Mouse (Mus musculus): Measurements from ENCODE around the gene Hoxd11. TPM values are rescaled to one million over a fixed set of nuclear protein-coding genes. Genes with fewer than 3 reads are reported as not detected.

The Hoxd11 gene
- polyA plus RNA-seq, 1 experiment from 2014 or later, result 0.44 TPM

- Histone ChIP-seq H3K27me3 (replicated peaks; ENCODE audit: control insufficient read depth, insufficient read depth, low read length) (peaks cover 97% of the 10 kb centered on the region), H3K4me1 (replicated peaks; ENCODE audit: control insufficient read depth, insufficient read depth, low read length) (no peaks in the 10 kb centered on the region), H3K27ac (ENCODE audit: low read depth, low read length) (no peak overlapping the region), H3K4me3 (ENCODE audit: low read depth, low read length) (no peak overlapping the region), H3K4me2 (no peak overlapping the region), H3K9me3 (ENCODE audit: control insufficient read depth, low read length) (no peaks in the 10 kb centered on the region), H3K9ac (ENCODE audit: low read depth, low read length) (no peak overlapping the region), H3K36me3 (ENCODE audit: control insufficient read depth, insufficient read depth, low read length) (no peaks in the 10 kb centered on the region)
- DNase-seq (ENCODE audit: low spot score), result no peak
- WGBS, result 8% methylated on average over 8 of the region's 8 CpGs
- no peak for ATAC-seq (replicated peaks; ENCODE audit: low FRiP score)
These were observed 11.0 kb downstream of the Hoxd11 start for GRCm38 (mm10) chr2:74690338-74690716.

DNA sequence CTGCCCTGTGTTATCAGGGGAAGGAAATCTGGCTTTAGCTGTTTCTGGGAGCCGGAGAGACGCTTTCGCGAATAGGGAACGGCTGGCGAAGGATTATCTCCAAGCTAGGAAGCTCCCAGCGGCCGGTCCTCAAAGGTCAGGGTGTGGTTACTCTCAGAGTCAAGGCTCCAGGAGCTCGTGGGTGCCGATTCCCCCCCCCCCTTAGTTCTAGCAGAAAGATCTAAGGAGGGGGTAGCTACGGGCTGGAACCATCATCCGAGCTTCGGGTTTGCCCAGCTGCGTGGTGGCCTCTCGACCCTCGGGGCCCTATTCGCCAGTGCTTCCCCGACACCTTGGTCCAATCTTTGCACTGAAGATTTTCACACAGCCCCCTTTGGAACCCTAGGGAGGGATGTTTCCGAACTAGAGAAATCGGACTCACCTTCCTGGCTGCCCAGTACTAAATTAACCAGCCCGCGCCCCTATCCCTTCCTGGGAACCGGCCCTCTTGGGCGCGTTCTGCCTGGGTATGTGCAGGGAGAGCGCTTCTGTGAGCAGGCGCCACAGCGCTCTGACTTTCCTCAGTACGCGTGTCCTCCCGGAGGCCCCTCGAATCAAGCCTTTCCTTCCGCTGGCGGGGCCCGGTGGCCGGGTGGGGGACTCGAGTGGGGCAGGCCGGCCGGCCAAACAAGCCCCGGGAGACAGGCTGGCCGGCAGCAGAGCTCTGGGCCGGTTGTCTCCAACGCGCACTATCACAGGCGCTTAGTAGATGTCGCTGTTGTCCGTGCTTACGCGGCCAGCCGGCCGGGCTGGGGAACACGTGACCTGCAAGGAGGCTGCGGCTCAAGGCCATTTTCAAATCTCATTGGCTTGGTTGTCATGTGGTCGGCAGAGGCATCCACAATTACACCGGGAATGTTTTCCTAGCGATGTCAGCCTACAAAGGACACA, 11.9 kb downstream of the Hoxd11 start, which contains the start of gene Hoxd10:
Hoxd10 (plus strand) TSS at position 903 of the 930 bp plus-strand sequence.
- no peak for ATAC-seq (replicated peaks; ENCODE audit: low FRiP score)

GRCm38 (mm10) chr2:74691995-74692807, 12.8 kb downstream of the Hoxd11 start:
- Histone ChIP-seq H3K4me2 (no peak overlapping the region), H3K4me3 (ENCODE audit: low read depth, low read length) (no peak overlapping the region), H3K36me3 (ENCODE audit: control insufficient read depth, insufficient read depth, low read length) (no peaks in the 10 kb centered on the region), H3K27ac (ENCODE audit: low read depth, low read length) (no peak overlapping the region), H3K4me1 (replicated peaks; ENCODE audit: control insufficient read depth, insufficient read depth, low read length) (no peaks in the 10 kb centered on the region), H3K9ac (ENCODE audit: low read depth, low read length) (no peak overlapping the region), H3K9me3 (ENCODE audit: control insufficient read depth, low read length) (no peaks in the 10 kb centered on the region), H3K27me3 (replicated peaks; ENCODE audit: control insufficient read depth, insufficient read depth, low read length) (peaks cover 99% of the 10 kb centered on the region)
- DNase-seq (ENCODE audit: low spot score) (no peak), ATAC-seq (replicated peaks; ENCODE audit: low FRiP score) (no peak)
- 5% methylated on average over 35 of the region's 35 CpGs for WGBS

More for the DNA sequence above, 11.9 kb downstream of the Hoxd11 start, which contains the start of gene Hoxd10:
- Histone ChIP-seq H3K4me1 (replicated peaks; ENCODE audit: control insufficient read depth, insufficient read depth, low read length) (no peaks in the 10 kb centered on the region), H3K4me3 (ENCODE audit: low read depth, low read length) (no peak within 1 kb of the TSS; the same call in 1 of the 2 replicates), H3K27me3 (replicated peaks; ENCODE audit: control insufficient read depth, insufficient read depth, low read length) (peaks cover 99% of the 10 kb centered on the region), H3K27ac (ENCODE audit: low read depth, low read length) (no peak within 1 kb of the TSS), H3K36me3 (ENCODE audit: control insufficient read depth, insufficient read depth, low read length) (no peaks in the 10 kb centered on the region), H3K9me3 (ENCODE audit: control insufficient read depth, low read length) (no peaks in the 10 kb centered on the region), H3K9ac (ENCODE audit: low read depth, low read length) (no peak within 1 kb of the TSS), H3K4me2 (peak within 1 kb of the TSS; percentile 38)
- no peak for DNase-seq (ENCODE audit: low spot score)
- whole genome bisulfite sequencing, result 1% methylated on average over 56 of the region's 56 CpGs

- no peak for ATAC-seq (replicated peaks; ENCODE audit: low FRiP score)
- Histone ChIP-seq H3K36me3 (ENCODE audit: control insufficient read depth, insufficient read depth, low read length) (no peaks in the 10 kb centered on the region), H3K4me2 (no peak overlapping the region), H3K27ac (ENCODE audit: low read depth, low read length) (no peak overlapping the region), H3K27me3 (replicated peaks; ENCODE audit: control insufficient read depth, insufficient read depth, low read length) (peaks cover 99% of the 10 kb centered on the region), H3K9ac (ENCODE audit: low read depth, low read length) (no peak overlapping the region), H3K9me3 (ENCODE audit: control insufficient read depth, low read length) (no peaks in the 10 kb centered on the region), H3K4me1 (replicated peaks; ENCODE audit: control insufficient read depth, insufficient read depth, low read length) (no peaks in the 10 kb centered on the region), H3K4me3 (ENCODE audit: low read depth, low read length) (no peak overlapping the region)
- DNase-seq (ENCODE audit: low spot score), result no peak
- 2% methylated on average over 20 of the region's 20 CpGs for WGBS
These were observed 13.6 kb downstream of the Hoxd11 start for GRCm38 (mm10) chr2:74692808-74693431.

- H3K9me3 ChIP-seq (ENCODE audit: control insufficient read depth, low read length), result no peaks in the 10 kb centered on the region
- no peaks in the 10 kb centered on the region for H3K4me1 ChIP-seq (replicated peaks; ENCODE audit: control insufficient read depth, insufficient read depth, low read length)
- ATAC-seq (replicated peaks; ENCODE audit: low FRiP score) (no peak), DNase-seq (ENCODE audit: low spot score) (no peak)
- 10% methylated on average over 4 of the region's 4 CpGs for WGBS
- H3K27ac ChIP-seq (ENCODE audit: low read depth, low read length), result no peak overlapping the region
- no peaks in the 10 kb centered on the region for H3K36me3 ChIP-seq (ENCODE audit: control insufficient read depth, insufficient read depth, low read length)
- no peak overlapping the region for H3K4me2 ChIP-seq
- peaks cover 99% of the 10 kb centered on the region for H3K27me3 ChIP-seq (replicated peaks; ENCODE audit: control insufficient read depth, insufficient read depth, low read length)
- H3K4me3 ChIP-seq (ENCODE audit: low read depth, low read length), result no peak overlapping the region
- H3K9ac ChIP-seq (ENCODE audit: low read depth, low read length), result no peak overlapping the region
These were observed 14.1 kb downstream of the Hoxd11 start for GRCm38 (mm10) chr2:74693432-74693827.

- no peak overlapping the region for H3K4me3 ChIP-seq (ENCODE audit: low read depth, low read length)
- no peaks in the 10 kb centered on the region for H3K36me3 ChIP-seq (ENCODE audit: control insufficient read depth, insufficient read depth, low read length)
- no peak overlapping the region for H3K9ac ChIP-seq (ENCODE audit: low read depth, low read length)
- H3K9me3 ChIP-seq (ENCODE audit: control insufficient read depth, low read length), result no peaks in the 10 kb centered on the region
- ATAC-seq (replicated peaks; ENCODE audit: low FRiP score), result no peak
- WGBS, result 2% methylated on average over 16 of the region's 16 CpGs
- H3K4me2 ChIP-seq, result no peak overlapping the region
- H3K27me3 ChIP-seq (replicated peaks; ENCODE audit: control insufficient read depth, insufficient read depth, low read length), result peaks cover 99% of the 10 kb centered on the region
- DNase-seq (ENCODE audit: low spot score), result peak; percentile 46
- H3K4me1 ChIP-seq (replicated peaks; ENCODE audit: control insufficient read depth, insufficient read depth, low read length), result no peaks in the 10 kb centered on the region
- no peak overlapping the region for H3K27ac ChIP-seq (ENCODE audit: low read depth, low read length)
These were observed 14.7 kb downstream of the Hoxd11 start for GRCm38 (mm10) chr2:74694066-74694465.

- Histone ChIP-seq H3K4me3 (ENCODE audit: low read depth, low read length) (no peak overlapping the region), H3K4me1 (replicated peaks; ENCODE audit: control insufficient read depth, insufficient read depth, low read length) (no peaks in the 10 kb centered on the region), H3K9me3 (ENCODE audit: control insufficient read depth, low read length) (no peaks in the 10 kb centered on the region), H3K27me3 (replicated peaks; ENCODE audit: control insufficient read depth, insufficient read depth, low read length) (peaks cover 100% of the 10 kb centered on the region), H3K4me2 (no peak overlapping the region), H3K27ac (ENCODE audit: low read depth, low read length) (no peak overlapping the region), H3K9ac (ENCODE audit: low read depth, low read length) (no peak overlapping the region), H3K36me3 (ENCODE audit: control insufficient read depth, insufficient read depth, low read length) (no peaks in the 10 kb centered on the region)
- WGBS, result 4% methylated on average over 1 of the region's 1 CpGs
- DNase-seq (ENCODE audit: low spot score) (no peak), ATAC-seq (replicated peaks; ENCODE audit: low FRiP score) (no peak)
These were observed 16.0 kb downstream of the Hoxd11 start for GRCm38 (mm10) chr2:74695383-74695782.

GRCm38 (mm10) chr2:74695813-74696430, 16.6 kb downstream of the Hoxd11 start:
- no peak for ATAC-seq (replicated peaks; ENCODE audit: low FRiP score)
- Histone ChIP-seq H3K36me3 (ENCODE audit: control insufficient read depth, insufficient read depth, low read length) (no peaks in the 10 kb centered on the region), H3K27me3 (replicated peaks; ENCODE audit: control insufficient read depth, insufficient read depth, low read length) (peaks cover 100% of the 10 kb centered on the region), H3K9ac (ENCODE audit: low read depth, low read length) (no peak overlapping the region), H3K9me3 (ENCODE audit: control insufficient read depth, low read length) (no peaks in the 10 kb centered on the region), H3K27ac (ENCODE audit: low read depth, low read length) (no peak overlapping the region), H3K4me2 (no peak overlapping the region), H3K4me3 (ENCODE audit: low read depth, low read length) (no peak overlapping the region), H3K4me1 (replicated peaks; ENCODE audit: control insufficient read depth, insufficient read depth, low read length) (no peaks in the 10 kb centered on the region)
- DNase-seq (ENCODE audit: low spot score), result peak; percentile 30
- 10% methylated on average over 7 of the region's 7 CpGs for WGBS
